Mouse (Mus musculus) testis, adult 2 months (tissue): Measurements from ENCODE around the gene Sympk. TPM values are rescaled to one million over a fixed set of nuclear protein-coding genes. Genes with fewer than 3 reads are reported as not detected.
A peak's percentile ranks its signal among the peaks of the same experiment; 100 is the strongest.

Experiments used
- H3K27ac ChIP-seq: fragments of 200-500 bp; 2 replicates; pipeline ENCODE4 v1.5.1; 2012; ENCODE audit warnings: low read depth, low read length; ENCODE audit not compliant: control insufficient read depth, insufficient read depth
- H3K27me3 ChIP-seq: fragments of 200-500 bp; 2 replicates; pipeline ENCODE4 v1.6.1; 2012; ENCODE audit warnings: mild to moderate bottlenecking, low read length, moderate library complexity; ENCODE audit not compliant: control insufficient read depth, insufficient read depth
- H3K36me3 ChIP-seq: fragments of 200-500 bp; 2 replicates; pipeline ENCODE4 v1.6.1; 2012; ENCODE audit warnings: mild to moderate bottlenecking, low read length; ENCODE audit not compliant: control insufficient read depth, insufficient read depth
- H3K4me1 ChIP-seq: fragments of 200-500 bp; 2 replicates; pipeline ENCODE4 v1.6.1; 2012; ENCODE audit warnings: low read length; ENCODE audit not compliant: control insufficient read depth, insufficient read depth
- H3K4me3 ChIP-seq: fragments of 200-500 bp; 2 replicates; pipeline ENCODE4 v1.5.1; 2012; ENCODE audit warnings: low read depth, mild to moderate bottlenecking, low read length, moderate library complexity, mixed read lengths; ENCODE audit not compliant: control insufficient read depth
- CTCF ChIP-seq: fragments of 200-500 bp; IDR thresholded peaks from 2 replicates; pipeline ENCODE4 v1.5.1; 2012; ENCODE audit warnings: low read depth, mild to moderate bottlenecking, inconsistent platforms, low read length, moderate library complexity; ENCODE audit not compliant: control insufficient read depth, insufficient read depth, insufficient replicate concordance
- POLR2A ChIP-seq: fragments of 200-500 bp; IDR thresholded peaks from 2 replicates; pipeline ENCODE4 v1.6.1; 2012; ENCODE audit warnings: low read depth, mild to moderate bottlenecking, inconsistent platforms, low read length, moderate library complexity; ENCODE audit not compliant: control insufficient read depth
- polyA plus RNA-seq: library from polyadenylated mRNA; depleted of rRNA; stranded (reverse); fragments of >200 nt; gene quantifications from 2 replicates; pipeline ENCODE4 v1.2.3, GENCODE M21; 2012; rRNA removed

The Sympk gene
- 196 and 222 TPM in 2 replicates for polyA plus RNA-seq

- peak within 1 kb of the TSS; percentile 78 for H3K27ac ChIP-seq
- H3K27me3 ChIP-seq = no peaks in the 10 kb centered on the region
- TF ChIP-seq CTCF (no peak), POLR2A (peak; percentile 54; the same call in 1 of the 2 replicates)
- H3K36me3 ChIP-seq = no peaks in the 10 kb centered on the region
- peak within 1 kb of the TSS; percentile 94 for H3K4me3 ChIP-seq
- peaks cover 18% of the 10 kb centered on the region for H3K4me1 ChIP-seq
These were observed at the start of gene Sympk for GRCm38 (mm10) chr7:19024096-19024506. Gene Sympk (plus strand): TSS chr7:19024377.

DNA sequence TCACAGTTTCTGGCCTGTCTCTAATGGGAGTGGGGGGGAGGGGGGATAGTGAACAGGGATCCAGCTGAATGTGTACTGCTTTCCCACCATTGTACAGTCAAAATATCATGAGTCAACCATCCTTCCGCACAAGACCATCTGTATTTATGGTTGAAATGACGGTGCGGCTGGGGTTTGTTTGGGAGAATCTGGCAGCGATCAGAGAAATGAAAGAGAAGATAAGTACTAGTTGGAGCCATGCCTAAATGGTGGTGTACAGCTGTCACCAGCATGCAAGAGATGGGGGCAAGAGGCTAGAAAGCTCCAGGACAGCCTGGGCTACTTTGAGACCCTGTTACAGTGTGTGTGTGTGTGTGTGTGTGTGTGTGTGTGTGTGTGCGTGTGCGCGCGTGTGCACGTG, 45.8 kb upstream of the Sympk start:
- no peaks in the 10 kb centered on the region for H3K4me1 ChIP-seq
- TF ChIP-seq CTCF = no peak
- no peak for TF ChIP-seq POLR2A
- H3K4me3 ChIP-seq = no peak overlapping the region
- no peaks in the 10 kb centered on the region for H3K27me3 ChIP-seq
- no peak overlapping the region for H3K27ac ChIP-seq
- H3K36me3 ChIP-seq = no peaks in the 10 kb centered on the region

- peaks cover 13% of the 10 kb centered on the region for H3K4me1 ChIP-seq
- TF ChIP-seq POLR2A (no peak), CTCF (no peak)
- no peaks in the 10 kb centered on the region for H3K36me3 ChIP-seq
- no peak overlapping the region for H3K27ac ChIP-seq
- H3K4me3 ChIP-seq = no peak overlapping the region
- no peaks in the 10 kb centered on the region for H3K27me3 ChIP-seq
These were observed 37.7 kb upstream of the Sympk start for GRCm38 (mm10) chr7:18986503-18986902.

GRCm38 (mm10) chr7:18987100-18987499, 37.1 kb upstream of the Sympk start, which contains the start of gene Nanos2:
Gene Nanos2 (plus strand): TSS chr7:18987400.
- Histone ChIP-seq H3K4me3 (no peak within 1 kb of the TSS), H3K36me3 (no peaks in the 10 kb centered on the region), H3K4me1 (peaks cover 19% of the 10 kb centered on the region), H3K27ac (no peak within 1 kb of the TSS), H3K27me3 (no peaks in the 10 kb centered on the region)
- TF ChIP-seq CTCF (no peak), POLR2A (no peak)

GRCm38 (mm10) chr7:18987747-18988146, 36.4 kb upstream of the Sympk start:
- Histone ChIP-seq H3K4me1 (peaks cover 22% of the 10 kb centered on the region), H3K36me3 (no peaks in the 10 kb centered on the region), H3K27me3 (no peaks in the 10 kb centered on the region), H3K4me3 (no peak overlapping the region), H3K27ac (no peak overlapping the region)
- TF ChIP-seq POLR2A (peak; percentile 19; the same call in 1 of the 2 replicates), CTCF (no peak)

GRCm38 (mm10) chr7:18988780-18989179, 35.4 kb upstream of the Sympk start:
- H3K4me3 ChIP-seq = no peak overlapping the region
- H3K36me3 ChIP-seq = no peaks in the 10 kb centered on the region
- H3K27ac ChIP-seq = no peak overlapping the region
- H3K4me1 ChIP-seq = peaks cover 22% of the 10 kb centered on the region
- TF ChIP-seq CTCF (no peak), POLR2A (no peak)
- H3K27me3 ChIP-seq = no peaks in the 10 kb centered on the region

- H3K27ac ChIP-seq = no peak overlapping the region; the same call in 1 of the 2 replicates
- no peaks in the 10 kb centered on the region for H3K36me3 ChIP-seq
These were observed 34.2 kb upstream of the Sympk start for GRCm38 (mm10) chr7:18989995-18990394.

GRCm38 (mm10) chr7:18990601-18991295, 33.4 kb upstream of the Sympk start, which contains the start of gene Mypop:
Gene Mypop (plus strand): TSS chr7:18991245.
- no peak for TF ChIP-seq CTCF
- TF ChIP-seq POLR2A = peak; percentile 67
- peaks cover 22% of the 10 kb centered on the region for H3K4me1 ChIP-seq
- H3K27me3 ChIP-seq = no peaks in the 10 kb centered on the region
- H3K4me3 ChIP-seq = peak within 1 kb of the TSS; percentile 90
- no peaks in the 10 kb centered on the region for H3K36me3 ChIP-seq
- peak within 1 kb of the TSS; percentile 78 for H3K27ac ChIP-seq

More at GRCm38 (mm10) chr7:18989995-18990394, 34.2 kb upstream of the Sympk start:
- peaks cover 22% of the 10 kb centered on the region for H3K4me1 ChIP-seq
- no peak for TF ChIP-seq CTCF
- no peak for TF ChIP-seq POLR2A
- H3K27me3 ChIP-seq = no peaks in the 10 kb centered on the region
- H3K4me3 ChIP-seq = no peak overlapping the region; the same call in 1 of the 2 replicates
